Mouse (Mus musculus): ENCODE results near the gene Pcsk5. TPM values are rescaled to one million over a fixed set of nuclear protein-coding genes. Genes with fewer than 3 reads are reported as not detected.
"Not testable (repeated sequence)": the region's sequence is repeated elsewhere in the genome, so short reads cannot be mapped to it uniquely, and the experiment has no call there.

Pcsk5 gene
- total RNA-seq, 4 experiments from 2014 or later, result 179 to 277 (median 199) TPM

DNA sequence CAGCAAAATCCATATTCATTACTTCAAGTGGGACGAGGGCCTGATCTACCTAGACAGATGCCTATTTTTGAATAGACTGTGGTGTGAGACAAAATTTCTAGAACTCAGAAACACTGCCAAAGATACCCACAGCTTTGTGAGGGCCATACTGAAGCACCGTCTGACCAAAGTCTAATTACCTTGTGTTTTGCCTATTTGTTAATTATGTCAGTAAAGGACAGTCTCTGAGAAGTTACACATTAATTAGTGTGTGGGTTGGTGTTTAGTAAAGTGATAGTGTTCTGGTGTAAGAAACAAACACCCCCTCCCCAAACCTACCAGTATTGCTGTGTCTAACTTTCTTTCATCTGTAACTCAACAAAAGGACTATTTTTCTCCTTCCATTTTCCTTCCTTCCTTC is 266.5 kb downstream of the Pcsk5 start:
- no peak for DNase-seq

DNA sequence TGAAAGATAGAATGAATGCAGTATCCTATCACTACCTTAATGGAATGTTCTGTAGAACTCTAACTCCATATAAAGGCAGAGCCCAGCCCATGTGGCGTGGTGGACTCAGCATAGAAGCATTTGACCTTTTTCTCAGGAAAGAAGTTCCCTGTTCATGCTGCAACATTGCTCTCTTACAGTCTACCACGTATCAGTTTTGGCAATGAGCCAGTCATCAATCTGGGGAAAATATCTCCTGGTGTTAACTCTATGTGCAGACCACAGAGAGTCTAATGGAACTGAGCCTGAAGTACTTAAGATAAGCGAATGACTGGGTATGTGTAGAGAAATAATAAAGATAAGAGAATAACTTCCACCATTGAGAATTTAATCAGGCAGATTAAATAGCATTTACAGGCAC is 270.2 kb downstream of the Pcsk5 start:
- DNase-seq, result no peak

DNA sequence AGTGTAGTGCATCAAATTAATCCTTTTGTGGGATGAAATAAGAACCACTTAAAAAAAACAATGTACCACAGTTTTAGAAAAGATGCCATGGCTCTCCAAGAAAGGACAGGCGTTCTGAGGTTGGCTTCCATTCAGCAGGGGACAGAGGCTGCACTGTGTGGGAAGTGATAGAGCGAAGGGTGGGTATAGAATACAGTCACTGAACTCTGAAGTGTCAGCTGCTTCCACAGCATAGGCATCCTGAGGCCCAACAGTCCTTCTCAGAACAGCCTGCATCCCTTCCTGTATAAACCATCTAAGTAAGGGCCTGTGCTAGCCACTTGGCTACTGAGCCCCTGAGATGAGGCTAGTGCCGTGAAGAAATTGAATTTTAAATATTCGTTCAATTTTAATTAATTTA is 271.3 kb downstream of the Pcsk5 start:
- DNase-seq, result no peak

DNA sequence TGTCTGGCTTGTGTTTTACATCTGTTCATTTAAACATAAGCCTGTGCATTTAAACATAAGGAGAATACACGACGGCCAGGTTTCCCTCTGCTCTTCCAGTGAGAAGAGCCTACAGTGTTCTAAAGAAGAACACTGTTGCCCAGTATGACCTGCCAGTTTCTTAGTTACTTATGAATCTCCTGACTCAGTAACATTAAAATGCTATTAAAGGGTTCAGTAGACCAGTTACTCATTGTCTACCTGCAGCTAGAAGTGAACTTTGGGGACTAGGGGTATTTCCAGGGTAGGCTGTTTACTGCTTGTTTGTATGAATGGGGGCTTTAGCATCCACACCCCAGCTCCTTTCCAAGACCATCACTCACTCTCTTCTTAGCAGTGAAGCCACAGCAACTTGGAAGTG is 278.7 kb downstream of the Pcsk5 start:
- DNase-seq, result no peak

DNA sequence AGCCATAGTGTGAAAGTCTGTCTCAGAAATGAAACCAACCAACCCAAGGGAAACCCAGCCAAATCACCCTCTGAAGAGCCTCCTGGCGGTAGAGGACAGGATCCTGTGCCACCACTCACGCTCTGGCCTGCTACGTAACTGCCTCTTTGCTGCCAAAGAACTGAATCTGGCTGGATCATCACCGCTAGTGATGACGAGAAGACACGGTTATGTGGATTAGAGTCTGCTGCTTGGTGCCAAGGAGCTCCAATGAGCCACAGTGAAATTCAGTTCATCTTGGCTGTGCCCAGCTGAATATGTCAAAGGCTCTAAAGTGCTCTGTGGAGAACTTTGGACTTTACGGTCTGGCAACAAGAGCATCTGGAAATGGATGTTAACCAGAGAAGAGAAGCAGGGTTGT is 282.3 kb downstream of the Pcsk5 start:
- DNase-seq, result no peak

DNA sequence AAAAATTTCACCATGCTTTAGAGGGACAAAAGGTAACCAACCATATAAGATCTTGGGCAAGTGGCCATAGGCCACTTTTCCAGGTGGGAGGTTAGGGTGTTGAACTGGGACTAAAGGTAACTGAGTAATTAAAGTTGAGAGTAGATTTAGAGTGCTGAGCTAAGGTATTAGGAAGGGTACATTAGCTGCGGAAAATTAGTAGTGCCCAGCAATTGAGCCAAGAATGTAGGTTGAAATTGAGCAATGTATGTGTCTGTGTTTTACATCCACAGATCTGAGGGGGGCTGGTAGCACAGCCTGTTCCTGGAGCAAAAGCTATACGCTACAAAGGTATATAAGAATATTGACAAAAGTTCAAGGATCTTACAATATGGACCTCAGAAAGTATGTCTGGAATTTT is 282.9 kb downstream of the Pcsk5 start:
- DNase-seq, result no peak

DNA sequence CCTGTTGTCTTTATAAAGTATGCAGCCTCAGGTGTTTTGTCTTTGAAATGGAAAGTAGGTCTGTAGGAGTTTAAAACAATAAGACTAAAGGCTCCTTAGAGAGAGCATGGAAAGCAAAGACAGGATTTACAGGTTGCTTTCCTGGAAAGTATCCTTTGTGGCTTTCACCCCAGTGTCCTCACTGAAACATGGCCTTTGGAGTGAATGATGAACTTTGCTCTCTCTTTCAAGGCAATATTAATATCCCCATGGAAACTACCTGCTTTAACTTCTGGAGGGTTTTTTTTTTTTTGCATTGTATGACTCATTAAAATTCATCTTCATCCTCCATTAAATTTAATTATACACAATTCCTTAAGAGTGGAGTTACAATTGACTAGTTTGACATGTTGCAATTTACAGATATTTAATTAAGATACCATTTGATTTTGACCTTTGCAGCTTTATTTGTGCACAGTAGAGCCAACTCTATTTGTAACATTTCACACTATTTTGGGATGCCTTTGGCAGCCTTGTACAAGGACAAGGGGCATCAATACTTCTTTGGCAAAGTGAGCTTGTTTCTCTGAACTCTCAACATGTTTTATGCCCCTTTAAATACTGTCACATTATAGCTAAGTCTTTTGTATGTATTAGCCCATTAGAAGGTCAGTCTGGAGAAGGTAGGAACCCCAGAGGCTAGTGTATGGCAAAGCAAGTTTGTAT is 283.9 kb downstream of the Pcsk5 start:
- DNase-seq, result no peak

DNA sequence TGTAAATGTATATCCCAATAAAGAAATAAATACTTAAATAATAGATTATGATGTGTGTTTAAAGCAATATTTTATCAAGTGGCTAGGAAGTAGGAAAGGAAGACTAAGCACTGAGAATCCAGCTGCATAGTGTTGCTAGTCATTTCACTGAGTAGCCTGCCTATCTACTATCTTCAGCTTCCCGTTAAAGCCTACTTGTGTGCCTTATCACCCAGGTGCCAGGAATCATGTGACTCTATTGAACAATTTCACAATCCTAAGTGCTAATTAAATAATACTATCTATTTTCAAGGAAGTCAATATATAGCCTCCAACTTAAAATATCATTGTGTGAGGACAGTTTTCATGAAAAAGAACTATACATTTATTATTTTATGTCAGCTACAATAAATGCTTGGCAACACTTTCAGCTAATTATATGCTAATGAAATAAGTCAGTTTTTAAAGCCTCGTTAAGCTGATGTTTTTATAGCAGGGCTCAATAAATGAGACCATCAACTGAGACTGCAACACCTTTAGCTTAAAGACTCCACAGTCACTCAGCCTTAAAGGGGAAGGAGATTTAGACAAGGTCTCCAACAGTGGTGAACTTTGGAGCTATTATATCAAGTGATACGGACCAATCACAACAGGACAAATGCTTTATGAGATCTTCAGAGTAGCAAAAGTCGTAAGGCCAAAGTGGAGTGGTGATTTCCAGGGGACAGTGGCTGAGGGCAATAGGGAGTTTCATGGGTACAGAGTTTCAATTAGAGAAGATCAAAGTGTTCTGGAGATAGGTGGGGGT is 308.5 kb downstream of the Pcsk5 start:
- no peak for DNase-seq

DNA sequence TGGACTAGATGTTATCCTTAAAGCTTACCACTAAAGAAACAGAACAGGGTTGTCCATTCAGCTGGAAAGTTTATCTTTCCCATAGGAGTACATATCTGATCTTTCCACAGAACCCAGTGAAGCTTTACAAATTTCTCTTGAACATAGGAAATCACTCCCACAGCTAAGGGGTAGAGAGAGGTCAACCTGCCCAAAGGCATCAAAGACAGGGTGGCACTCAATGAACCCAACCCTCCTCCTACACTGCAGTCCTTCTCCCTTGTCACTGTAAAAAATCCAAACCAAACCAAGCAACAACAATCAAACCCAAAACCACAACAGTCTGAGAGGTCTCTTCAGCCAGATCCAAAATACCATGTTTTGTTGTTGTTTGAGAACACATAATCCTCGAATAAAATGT is 311.9 kb downstream of the Pcsk5 start:
- no peak for DNase-seq

DNA sequence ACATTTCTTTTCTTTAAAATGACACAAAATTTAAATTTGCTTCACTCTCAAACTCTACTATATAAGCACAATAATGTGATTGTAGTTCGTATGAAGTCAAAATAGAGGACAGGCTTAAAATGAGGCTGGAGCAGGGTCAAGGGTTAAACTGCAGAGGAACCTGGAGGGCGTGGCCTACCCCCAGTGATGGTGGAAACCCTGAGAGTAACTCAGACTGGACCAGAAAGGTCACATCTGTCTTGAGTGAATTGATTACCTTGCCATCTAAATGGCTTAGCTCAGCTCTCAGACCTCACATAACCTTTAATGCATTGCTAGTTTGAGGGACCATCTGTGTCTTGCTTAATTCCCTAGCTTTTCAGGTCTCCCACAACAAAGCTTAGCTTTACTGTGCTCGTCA is 323.0 kb downstream of the Pcsk5 start:
- no peak for DNase-seq

DNA sequence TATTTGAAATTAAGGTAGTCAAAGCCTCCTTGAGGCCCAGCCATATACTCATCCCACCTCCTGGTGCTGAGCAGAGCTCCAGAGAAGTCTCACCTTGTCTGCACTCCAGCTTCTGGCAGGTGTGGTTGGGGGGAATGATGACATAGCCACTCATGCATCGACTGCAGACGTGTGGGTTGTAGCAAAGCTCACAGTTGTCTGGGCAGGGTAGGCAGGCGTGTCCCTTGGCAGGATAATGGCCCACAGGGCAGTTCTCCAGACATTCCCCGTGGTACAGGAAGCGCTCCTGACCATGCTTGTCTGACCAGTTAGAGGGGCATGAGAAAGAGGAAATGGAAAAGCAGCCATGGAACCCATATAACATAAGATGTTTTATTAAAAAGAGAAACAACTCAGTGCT is 326.1 kb downstream of the Pcsk5 start:
- no peak for DNase-seq

DNA sequence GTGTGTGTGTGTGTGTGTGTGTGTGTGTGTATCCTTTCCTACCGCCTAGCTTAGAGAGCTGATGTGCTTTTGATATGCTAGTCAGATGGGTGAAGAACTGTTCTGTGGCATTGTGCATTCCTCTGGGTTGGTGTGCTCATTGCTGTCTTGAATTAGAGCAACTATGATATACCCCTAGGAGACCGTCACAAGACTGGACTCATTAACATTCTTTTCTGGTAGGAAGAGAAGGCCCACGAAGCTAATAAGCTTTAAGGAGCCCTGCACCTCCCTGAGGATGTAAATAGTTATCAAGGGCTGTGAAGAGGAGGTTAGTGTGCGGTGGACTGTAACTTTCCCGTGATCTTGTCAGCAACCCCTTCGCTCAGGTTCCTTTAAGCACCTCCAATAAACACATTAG is 333.2 kb downstream of the Pcsk5 start:
- DNase-seq, result no peak

DNA sequence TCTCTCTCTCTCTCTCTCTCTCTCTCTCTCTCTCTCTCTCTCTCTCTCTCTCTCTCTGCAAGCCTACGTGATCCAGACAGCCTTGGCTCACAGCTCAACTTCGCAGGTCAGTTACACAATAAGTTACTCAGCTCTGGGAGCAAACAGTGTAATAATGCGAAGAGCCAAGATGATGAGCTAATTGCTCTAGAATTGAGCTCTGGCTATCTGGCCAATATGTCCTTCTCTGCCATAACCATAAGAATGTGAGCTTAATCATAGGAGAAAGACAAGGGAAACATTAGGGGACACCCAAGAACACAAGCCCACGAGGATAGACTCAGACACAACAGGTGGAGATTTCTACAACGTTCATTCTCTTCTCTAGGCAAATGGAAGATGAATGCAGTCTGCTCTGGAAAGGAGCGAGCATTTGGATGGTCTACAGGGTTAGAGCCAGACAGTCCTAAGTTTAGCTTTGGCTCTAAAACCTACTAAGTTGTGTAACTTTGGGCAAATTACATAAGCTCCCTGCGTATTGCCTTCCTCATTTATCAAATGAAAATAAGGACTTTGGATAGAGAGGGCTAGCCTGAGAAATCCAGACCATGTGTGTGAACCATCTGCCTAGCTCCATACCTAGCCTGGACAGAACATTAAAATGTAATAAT is 338.7 kb downstream of the Pcsk5 start:
- DNase-seq, result peak; percentile 32

DNA sequence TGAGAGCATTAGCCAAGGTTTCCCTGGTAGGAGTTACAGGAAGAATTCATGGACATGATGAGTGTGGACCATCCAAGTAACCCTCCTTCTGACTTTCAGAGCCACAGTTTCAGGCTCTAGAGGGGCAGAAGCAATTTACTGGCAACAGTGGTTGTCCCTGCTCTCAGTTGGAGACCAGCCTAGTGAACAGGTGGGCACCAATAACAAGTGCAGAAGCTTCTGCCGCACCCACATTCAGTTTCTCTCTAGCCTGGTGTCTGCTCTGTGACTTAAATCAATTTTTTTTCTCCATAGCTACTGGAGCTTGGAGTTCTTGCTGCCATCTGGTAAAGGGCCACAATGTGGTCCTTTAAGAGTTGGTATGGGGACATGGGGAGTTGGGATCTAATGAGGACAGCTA is 341.3 kb downstream of the Pcsk5 start:
- no peak for DNase-seq

DNA sequence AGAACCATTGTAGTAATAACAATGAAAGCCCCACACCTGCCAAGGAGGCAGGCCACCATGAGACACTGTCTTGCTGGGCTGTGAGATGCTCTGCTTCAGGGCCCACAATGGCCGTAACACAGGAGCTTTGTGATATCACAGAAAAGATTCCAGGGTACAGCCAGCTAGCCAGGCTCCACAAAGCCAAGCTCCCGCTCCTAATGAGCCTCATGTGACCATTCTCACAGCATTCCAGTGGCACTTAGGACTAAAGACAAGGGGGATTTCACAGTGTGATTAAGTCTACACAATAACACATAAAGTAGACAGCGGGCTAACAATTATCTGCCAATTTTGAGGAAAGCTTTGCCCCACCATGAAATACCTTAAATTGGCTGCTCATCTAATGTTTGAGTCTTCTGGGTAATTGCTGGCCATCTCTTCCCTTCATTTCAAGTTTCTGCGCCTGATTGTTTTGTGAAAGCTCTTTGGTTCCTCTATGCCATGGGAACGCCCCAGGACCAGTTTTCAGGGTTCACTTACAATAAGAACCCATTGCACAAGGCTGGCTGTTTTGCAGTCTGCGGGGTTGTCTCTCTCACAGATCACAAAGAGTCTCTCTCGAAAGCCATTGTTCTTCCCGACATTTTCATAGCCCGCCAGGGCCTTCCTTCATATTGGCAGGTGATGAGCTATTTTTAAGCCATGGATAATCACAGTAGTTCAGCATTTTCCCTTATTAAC is 345.4 kb downstream of the Pcsk5 start:
- no peak for DNase-seq

DNA sequence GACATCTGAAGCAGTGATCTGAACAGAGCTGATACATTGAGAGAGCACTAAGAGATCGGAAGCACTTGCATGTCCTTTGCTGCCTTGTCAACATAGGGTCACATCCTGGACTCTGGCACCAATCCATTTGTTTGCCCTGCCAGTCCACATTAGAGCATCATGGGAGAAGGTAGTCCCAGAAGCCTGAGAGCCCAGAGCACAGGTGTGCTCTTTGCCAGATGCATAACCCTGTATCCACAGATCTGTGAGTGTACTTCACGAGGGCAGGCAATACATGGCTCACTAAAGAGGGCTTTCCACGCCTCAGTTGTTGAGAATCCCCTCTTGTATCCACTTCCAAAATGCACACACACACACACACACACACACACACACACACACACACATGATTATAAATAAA is 346.1 kb downstream of the Pcsk5 start:
- DNase-seq, result no peak

DNA sequence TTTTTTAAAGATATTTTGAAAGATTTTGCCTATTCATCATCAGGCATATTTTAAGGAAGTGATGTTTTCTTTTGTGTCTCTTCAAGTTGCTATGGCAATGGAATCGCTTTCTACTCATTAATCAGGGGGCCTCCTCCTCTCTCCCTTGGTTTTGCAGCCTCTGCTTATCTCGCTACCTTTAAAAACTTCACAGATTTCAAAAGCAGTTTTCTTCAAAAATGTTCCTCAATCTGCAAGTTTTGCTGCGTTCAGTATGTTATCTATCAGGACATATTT is 347.6 kb downstream of the Pcsk5 start:
- no peak for DNase-seq

DNA sequence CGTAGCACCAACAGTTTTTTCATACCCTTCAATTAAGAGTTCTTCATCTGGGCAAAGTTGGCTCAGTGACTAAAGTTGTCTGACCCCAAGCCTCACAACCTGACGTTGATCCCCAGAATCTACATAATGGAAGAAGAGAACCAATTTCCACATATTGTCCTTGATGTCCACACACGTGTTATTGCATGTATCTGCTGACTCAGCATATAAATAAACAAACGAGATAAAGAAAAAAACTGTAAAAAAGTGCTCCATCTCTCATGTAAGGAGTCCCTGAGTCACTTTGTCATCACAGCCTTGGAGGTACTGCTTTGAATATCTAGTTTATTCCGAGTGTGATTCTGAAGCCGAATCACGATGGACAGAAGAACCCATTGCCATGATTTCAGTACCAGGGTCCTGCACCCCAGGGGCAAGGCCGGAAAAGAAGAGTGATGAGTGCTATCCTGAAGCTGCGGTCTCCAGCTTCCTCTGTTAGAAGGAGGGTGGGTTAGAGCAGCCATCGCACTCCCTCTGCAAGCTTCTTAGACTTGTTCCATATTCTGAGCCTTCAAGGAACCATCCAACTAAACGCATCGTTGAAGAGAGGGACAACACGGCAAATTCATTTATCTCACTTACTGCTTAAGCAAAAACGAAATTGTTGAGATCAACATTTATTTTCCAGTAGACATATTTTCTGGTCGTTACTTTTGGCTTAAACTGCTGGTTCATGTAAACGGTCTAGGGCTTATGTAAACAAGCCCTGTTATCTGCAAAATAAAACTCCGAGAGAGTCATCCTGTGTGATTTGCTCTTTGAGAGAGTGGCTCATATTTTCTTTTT is 348.2 kb downstream of the Pcsk5 start:
- no peak for DNase-seq

DNA sequence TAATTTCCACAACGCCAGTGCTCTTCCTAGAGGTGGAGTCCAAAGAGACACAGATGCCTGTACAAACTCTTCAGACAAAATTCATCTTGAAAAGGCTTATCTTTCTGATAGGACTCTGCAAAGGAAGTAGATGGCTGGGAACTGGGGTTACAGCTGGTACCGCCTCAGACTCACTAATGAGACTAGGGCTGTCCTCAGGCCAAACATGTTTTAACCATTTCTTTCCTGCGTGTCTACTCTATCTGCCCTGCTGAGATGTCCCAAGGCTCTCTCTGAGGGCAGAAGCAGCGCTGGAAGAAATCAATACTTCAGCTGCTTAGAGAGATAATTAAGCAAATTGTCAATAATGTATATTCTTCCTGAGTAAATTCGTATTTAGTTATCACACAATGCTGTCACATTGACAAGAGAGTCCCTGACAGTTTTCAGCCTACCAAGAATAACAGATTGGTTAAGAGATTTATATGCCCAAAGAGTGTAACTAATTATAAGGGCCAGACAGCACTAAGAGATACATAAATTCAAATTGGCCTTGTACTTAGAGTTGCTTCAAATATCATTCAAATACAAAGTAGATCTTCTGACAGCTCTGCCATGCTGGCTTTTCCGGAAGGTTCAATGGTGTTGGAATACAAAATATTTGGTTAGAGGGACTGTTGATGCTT is 355.2 kb downstream of the Pcsk5 start:
- DNase-seq, result no peak

DNA sequence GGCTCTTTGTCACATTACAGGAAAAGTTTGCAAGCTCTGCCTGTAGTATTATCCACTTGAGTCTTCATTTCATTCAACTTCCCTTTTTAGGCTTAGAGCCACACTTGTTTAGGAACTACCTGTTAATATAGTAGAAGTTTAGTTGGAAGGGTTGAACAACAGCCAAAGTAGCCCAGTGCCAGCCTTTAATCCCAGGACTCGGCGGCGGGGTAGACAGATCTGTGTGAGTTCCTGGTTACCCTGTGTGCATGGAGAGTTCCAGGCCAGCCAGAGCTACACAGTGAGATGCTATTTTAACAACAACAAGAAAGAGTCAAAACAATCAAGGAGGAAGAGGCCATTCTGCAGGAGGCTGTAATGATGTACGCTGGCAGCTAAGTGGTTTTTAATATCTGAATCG is 358.0 kb downstream of the Pcsk5 start:
- DNase-seq, result no peak

DNA sequence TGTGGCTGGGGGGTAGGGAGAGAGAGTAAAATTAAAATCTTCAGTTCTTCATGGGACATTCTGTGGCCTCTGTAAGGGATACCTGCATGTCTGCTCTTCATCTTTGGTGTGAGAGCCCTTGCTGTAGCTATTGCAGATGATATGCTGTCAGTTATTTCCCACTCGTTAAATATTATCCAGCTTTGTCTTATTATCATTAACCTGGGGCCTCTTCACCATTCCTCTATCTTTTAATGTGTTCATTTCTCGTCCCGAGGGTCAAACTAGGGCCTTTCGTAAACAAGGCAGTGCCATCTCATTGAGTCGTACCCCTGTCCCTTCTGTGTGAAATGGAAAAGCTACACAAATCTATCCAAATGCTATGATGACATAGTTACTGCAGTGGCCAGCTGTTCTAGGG is 361.4 kb downstream of the Pcsk5 start:
- DNase-seq, result no peak

DNA sequence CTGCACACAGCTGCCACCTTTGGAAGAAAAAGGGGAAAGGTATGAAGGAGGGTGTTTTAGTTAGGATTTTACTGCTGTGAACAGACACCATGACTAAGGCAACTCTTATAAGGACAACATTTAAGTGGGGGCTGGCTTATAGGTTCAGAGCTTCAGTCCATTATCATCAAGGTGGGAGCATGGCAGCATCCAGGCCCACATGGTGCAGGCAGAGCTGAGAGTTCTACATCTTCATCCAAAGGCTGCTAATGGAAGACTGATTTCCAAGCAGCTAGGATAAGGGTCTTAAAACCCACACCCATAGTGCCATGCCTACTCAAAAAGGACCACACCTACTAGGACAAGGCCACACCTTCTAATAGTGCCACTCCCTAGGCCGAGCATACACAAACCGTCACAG is 364.3 kb downstream of the Pcsk5 start:
- not testable (repeated sequence) for DNase-seq
